Mouse (Mus musculus): ENCODE measurements around the gene Coro1b. TPM values are rescaled to one million over a fixed set of nuclear protein-coding genes. Genes with fewer than 3 reads are reported as not detected.

Gene Coro1b
- polyA plus RNA-seq, 1 experiment from 2014 or later = 114 TPM

- ATAC-seq (replicated peaks; ENCODE audit: insufficient number of reproducible peaks, insufficient read depth, low FRiP score, low read depth) = no peak
- Histone ChIP-seq H3K4me2 (no peak overlapping the region), H3K9me3 (replicated peaks) (no peaks in the 10 kb centered on the region), H3K4me1 (replicated peaks) (peaks cover 47% of the 10 kb centered on the region), H3K4me3 (no peak overlapping the region), H3K27ac (no peak overlapping the region), H3K36me3 (peaks cover 28% of the 10 kb centered on the region), H3K9ac (no peak overlapping the region), H3K27me3 (no peaks in the 10 kb centered on the region)
- WGBS = 85% methylated on average over 5 of the region's 5 CpGs
These were observed 3.5 kb downstream of the Coro1b start for GRCm38 (mm10) chr19:4151898-4152297.

DNA sequence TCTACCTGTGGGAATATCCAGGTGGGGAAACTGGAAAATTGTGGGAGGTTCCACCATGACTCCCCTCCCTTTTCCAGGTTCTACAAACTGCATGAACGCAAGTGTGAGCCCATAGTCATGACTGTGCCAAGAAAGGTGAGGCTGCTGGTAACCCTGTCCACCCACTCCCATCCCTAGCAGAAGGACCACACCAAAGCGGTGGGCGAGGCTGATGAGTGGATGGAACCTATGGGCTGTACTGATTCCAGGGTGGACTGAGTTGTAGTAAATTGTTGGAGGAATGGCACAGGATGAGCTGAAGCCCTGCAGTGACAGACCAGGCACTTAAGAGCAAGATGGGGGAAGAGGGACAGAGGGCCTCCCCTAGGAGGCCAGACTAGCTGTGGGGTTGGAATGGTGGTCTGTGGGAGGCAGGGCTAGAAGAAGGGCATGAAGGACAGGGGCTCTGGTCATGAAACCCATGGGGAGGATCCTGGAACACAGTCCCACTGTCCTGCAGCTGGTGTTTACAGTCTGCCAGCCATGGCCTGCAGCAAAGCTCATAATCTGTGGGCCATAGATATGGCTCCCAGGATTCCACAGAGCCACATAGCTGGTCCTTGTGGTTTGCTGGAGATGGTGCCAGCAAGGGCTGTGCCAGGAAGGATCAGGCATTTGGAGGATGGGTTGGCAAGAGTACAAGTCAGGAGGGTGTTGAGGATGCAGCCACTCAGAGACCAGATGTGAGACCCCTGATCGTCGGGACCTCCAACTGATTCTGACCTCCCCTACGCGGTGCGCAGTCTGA, 4.2 kb downstream of the Coro1b start:
- Histone ChIP-seq H3K4me2 (no peak overlapping the region), H3K4me1 (replicated peaks) (peaks cover 44% of the 10 kb centered on the region), H3K36me3 (peaks cover 35% of the 10 kb centered on the region), H3K9ac (no peak overlapping the region), H3K4me3 (no peak overlapping the region), H3K27me3 (no peaks in the 10 kb centered on the region), H3K9me3 (replicated peaks) (no peaks in the 10 kb centered on the region), H3K27ac (0 out of 2 replicates have a peak overlapping the region, but pooled peaks have one; percentile 17)
- 84% methylated on average over 8 of the region's 8 CpGs for WGBS
- ATAC-seq (replicated peaks; ENCODE audit: insufficient number of reproducible peaks, insufficient read depth, low FRiP score, low read depth) = no peak

DNA sequence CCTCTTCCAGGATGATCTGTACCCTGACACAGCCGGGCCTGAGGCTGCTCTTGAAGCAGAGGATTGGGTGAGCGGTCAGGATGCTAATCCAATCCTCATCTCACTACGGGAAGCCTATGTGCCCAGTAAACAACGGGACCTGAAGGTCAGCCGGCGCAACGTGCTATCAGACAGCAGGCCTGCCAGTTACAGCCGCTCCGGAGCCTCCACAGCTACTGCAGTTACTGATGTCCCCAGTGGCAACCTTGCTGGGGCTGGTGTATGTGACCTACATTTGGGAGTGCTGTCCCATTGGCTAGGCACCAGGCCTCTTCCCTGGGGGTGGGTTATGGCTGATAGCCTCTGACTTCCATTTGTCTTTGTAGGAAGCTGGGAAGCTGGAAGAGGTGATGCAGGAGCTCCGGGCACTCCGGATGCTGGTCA, 4.8 kb downstream of the Coro1b start, which contains the start of gene Ptprcap:
Ptprcap (plus strand) TSS at position 373 of the 423 bp plus-strand sequence.
- H3K27ac ChIP-seq = 0 out of 2 replicates have a peak within 1 kb of the TSS, but pooled peaks have one; percentile 17
- H3K9me3 ChIP-seq (replicated peaks) = no peaks in the 10 kb centered on the region
- peaks cover 39% of the 10 kb centered on the region for H3K4me1 ChIP-seq (replicated peaks)
- no peaks in the 10 kb centered on the region for H3K27me3 ChIP-seq
- 59% methylated on average over 11 of the region's 11 CpGs for WGBS
- H3K36me3 ChIP-seq = peaks cover 40% of the 10 kb centered on the region
- no peak within 1 kb of the TSS for H3K4me2 ChIP-seq
- no peak for ATAC-seq (replicated peaks; ENCODE audit: insufficient number of reproducible peaks, insufficient read depth, low FRiP score, low read depth)
- H3K4me3 ChIP-seq = no peak within 1 kb of the TSS
- H3K9ac ChIP-seq = no peak within 1 kb of the TSS

DNA sequence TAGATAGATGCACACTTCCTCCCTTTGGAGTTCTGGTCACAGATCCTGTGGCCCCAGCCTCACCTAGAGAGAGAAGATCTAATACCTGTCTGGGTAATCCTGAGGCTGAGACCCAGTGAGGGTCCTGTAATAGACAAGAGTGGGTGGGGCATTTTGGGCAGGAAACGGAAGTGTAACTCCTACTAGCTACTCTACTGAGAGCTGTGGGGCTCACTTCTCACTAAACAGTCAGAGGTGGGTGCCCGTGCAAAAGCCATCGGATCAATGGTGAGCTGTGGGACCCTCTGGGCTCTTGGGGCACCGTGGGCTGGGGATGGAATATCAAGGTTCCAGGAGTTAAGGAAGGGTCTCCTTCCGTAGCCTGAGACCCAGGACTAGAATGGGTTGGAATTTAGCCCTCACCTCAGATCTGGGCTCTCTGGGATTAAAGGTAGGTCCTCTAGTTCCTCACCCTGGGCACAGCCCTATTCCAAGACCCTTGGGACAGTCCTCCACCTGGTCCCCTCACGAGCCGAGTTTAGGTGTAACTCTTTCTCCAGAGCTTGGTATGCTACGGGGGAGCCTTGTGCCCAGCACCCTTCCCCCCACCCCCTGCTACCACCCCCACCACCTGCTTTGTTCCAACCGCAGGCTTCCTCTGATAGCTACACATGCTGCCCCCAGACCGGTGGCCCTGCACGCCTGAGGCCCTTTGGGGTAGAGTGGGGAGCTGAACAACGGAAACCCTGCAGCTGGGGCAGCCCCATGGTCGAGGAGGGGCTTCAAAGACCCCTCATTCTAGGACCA, 6.2 kb downstream of the Coro1b start:
- no peak overlapping the region for H3K9ac ChIP-seq
- H3K36me3 ChIP-seq = peaks cover 54% of the 10 kb centered on the region
- H3K9me3 ChIP-seq (replicated peaks) = no peaks in the 10 kb centered on the region
- no peaks in the 10 kb centered on the region for H3K27me3 ChIP-seq
- H3K27ac ChIP-seq = no peak overlapping the region
- H3K4me3 ChIP-seq = peak overlapping the region; percentile 17; the same call in 1 of the 2 replicates
- no peak for ATAC-seq (replicated peaks; ENCODE audit: insufficient number of reproducible peaks, insufficient read depth, low FRiP score, low read depth)
- H3K4me2 ChIP-seq = no peak overlapping the region; the same call in 1 of the 2 replicates
- peaks cover 31% of the 10 kb centered on the region for H3K4me1 ChIP-seq (replicated peaks)
- WGBS = 69% methylated on average over 13 of the region's 13 CpGs

- Histone ChIP-seq H3K4me3 (peak overlapping the region; percentile 17; the same call in 1 of the 2 replicates), H3K4me1 (replicated peaks) (peaks cover 22% of the 10 kb centered on the region), H3K9ac (no peak overlapping the region), H3K9me3 (replicated peaks) (no peaks in the 10 kb centered on the region), H3K27me3 (no peaks in the 10 kb centered on the region), H3K36me3 (peaks cover 54% of the 10 kb centered on the region), H3K27ac (no peak overlapping the region), H3K4me2 (no peak overlapping the region)
- WGBS = 70% methylated on average over 6 of the region's 6 CpGs
- no peak for ATAC-seq (replicated peaks; ENCODE audit: insufficient number of reproducible peaks, insufficient read depth, low FRiP score, low read depth)
These were observed 7.0 kb downstream of the Coro1b start for GRCm38 (mm10) chr19:4155223-4156072.

GRCm38 (mm10) chr19:4156073-4156579, 7.7 kb downstream of the Coro1b start:
- Histone ChIP-seq H3K4me3 (peak overlapping the region; percentile 17; the same call in 1 of the 2 replicates), H3K9me3 (replicated peaks) (no peaks in the 10 kb centered on the region), H3K4me1 (replicated peaks) (peaks cover 18% of the 10 kb centered on the region), H3K27ac (no peak overlapping the region), H3K9ac (no peak overlapping the region), H3K4me2 (no peak overlapping the region), H3K27me3 (no peaks in the 10 kb centered on the region), H3K36me3 (peaks cover 52% of the 10 kb centered on the region)
- ATAC-seq (replicated peaks; ENCODE audit: insufficient number of reproducible peaks, insufficient read depth, low FRiP score, low read depth) = no peak
- WGBS = 69% methylated on average over 20 of the region's 20 CpGs

DNA sequence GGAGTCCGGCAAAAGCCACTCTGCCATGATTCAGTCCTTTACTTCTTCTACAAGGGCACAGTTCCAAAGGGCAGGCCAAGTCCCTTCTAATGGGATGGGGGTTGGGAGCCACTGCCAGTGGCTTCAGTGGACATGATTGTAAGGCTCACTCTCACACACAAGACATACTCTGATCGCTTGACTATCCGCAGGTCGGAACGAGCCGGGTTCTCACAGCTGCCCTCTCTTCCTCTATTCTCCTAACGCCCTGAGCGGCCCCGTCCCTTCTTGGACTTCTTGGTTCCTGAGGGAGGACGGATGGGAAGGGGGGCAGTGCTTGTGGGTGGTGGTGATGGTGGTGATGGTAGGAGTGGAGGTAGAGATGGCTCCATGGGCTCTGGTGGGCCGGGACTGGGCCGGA, 8.4 kb downstream of the Coro1b start:
- H3K9ac ChIP-seq = no peak overlapping the region
- H3K27me3 ChIP-seq = no peaks in the 10 kb centered on the region
- no peaks in the 10 kb centered on the region for H3K9me3 ChIP-seq (replicated peaks)
- WGBS = 89% methylated on average over 12 of the region's 12 CpGs
- H3K36me3 ChIP-seq = peaks cover 55% of the 10 kb centered on the region
- H3K4me1 ChIP-seq (replicated peaks) = peaks cover 14% of the 10 kb centered on the region
- ATAC-seq (replicated peaks; ENCODE audit: insufficient number of reproducible peaks, insufficient read depth, low FRiP score, low read depth) = no peak
- no peak overlapping the region for H3K27ac ChIP-seq
- no peak overlapping the region for H3K4me2 ChIP-seq
- no peak overlapping the region for H3K4me3 ChIP-seq

GRCm38 (mm10) chr19:4159049-4159448, 10.6 kb downstream of the Coro1b start:
- Histone ChIP-seq H3K4me3 (no peak overlapping the region), H3K9me3 (replicated peaks) (no peaks in the 10 kb centered on the region), H3K27me3 (no peaks in the 10 kb centered on the region), H3K36me3 (peaks cover 48% of the 10 kb centered on the region), H3K4me2 (no peak overlapping the region), H3K27ac (no peak overlapping the region), H3K4me1 (replicated peaks) (peaks cover 15% of the 10 kb centered on the region), H3K9ac (no peak overlapping the region)
- no peak for ATAC-seq (replicated peaks; ENCODE audit: insufficient number of reproducible peaks, insufficient read depth, low FRiP score, low read depth)
- WGBS = 95% methylated on average over 8 of the region's 8 CpGs

DNA sequence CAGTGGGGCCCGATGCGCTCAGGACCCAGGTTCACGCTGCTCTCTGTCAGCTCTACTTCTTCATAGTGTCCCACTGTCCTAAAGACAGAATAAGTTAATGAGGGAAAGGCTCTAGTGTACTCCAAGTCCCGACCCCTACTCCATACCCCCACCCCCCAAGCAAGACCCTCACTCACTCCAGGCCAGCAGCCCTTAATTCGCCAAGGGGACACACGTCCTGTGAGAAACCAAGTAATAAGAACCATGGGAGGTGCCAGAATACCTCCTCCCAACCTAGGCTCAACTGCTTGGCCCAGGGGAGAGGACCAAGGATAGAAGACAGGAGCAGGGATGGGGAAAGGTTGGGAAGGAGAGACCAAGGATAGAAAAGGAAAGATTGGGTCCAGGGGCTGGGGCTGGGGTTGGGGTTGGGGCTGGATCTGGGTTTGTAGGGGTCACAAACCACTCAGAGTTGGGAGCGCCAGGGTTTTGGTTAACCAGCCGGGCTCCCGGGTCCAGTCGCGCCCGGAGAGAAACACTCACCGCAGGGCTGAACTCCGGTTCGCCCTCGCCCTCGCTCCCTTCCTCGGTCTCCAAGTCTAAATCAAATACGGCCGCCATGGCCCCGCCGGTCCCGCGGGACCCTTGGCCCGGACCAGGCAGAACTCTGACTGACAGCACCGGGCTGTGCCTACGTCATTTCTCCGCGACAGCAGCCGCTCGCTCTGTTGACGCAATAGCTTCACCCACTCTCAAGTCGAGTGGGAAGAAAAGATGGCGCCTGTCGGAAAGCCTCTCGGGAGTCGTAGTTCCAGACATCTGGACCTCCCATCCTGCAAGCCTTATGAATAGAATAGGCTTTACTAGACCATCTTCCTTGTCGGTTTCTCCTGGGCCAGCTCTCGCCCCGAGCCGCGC, 14.5 kb downstream of the Coro1b start, which contains the start of gene Rps6kb2:
Rps6kb2 (minus strand) TSS at position 709 of the 897 bp plus-strand sequence.
- Histone ChIP-seq H3K27me3 (no peaks in the 10 kb centered on the region), H3K9me3 (replicated peaks) (no peaks in the 10 kb centered on the region), H3K9ac (peak within 1 kb of the TSS; percentile 83), H3K4me2 (peak within 1 kb of the TSS; percentile 90), H3K4me3 (peak within 1 kb of the TSS; percentile 75), H3K36me3 (peaks cover 32% of the 10 kb centered on the region), H3K27ac (peak within 1 kb of the TSS; percentile 27), H3K4me1 (replicated peaks) (peaks cover 32% of the 10 kb centered on the region)
- WGBS = 7% methylated on average over 42 of the region's 42 CpGs
- peak; percentile 78 for ATAC-seq (replicated peaks; ENCODE audit: insufficient number of reproducible peaks, insufficient read depth, low FRiP score, low read depth)

DNA sequence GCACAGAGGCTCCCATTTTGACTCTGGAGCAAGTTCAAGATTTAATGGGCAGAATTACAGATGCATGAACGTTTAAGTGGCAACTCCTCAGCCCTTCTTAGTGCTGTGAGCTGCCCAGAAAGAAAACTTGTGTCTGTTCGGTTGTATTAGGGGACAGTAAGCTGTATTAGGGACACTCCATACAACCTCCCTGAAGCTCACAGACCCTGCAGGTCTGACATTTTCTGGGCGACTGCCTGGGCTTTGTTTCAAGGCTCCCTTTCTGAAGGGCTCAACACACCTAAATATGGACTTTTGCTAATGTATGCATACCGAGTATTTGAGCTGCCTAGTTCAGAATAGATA, 15.1 kb downstream of the Coro1b start:
- ATAC-seq (replicated peaks; ENCODE audit: insufficient number of reproducible peaks, insufficient read depth, low FRiP score, low read depth) = no peak
- Histone ChIP-seq H3K27ac (peak overlapping the region; percentile 27), H3K4me1 (replicated peaks) (peaks cover 32% of the 10 kb centered on the region), H3K36me3 (peaks cover 26% of the 10 kb centered on the region), H3K27me3 (no peaks in the 10 kb centered on the region), H3K4me2 (peak overlapping the region; percentile 90), H3K9ac (peak overlapping the region; percentile 83; the same call in 1 of the 2 replicates), H3K4me3 (peak overlapping the region; percentile 75), H3K9me3 (replicated peaks) (no peaks in the 10 kb centered on the region)
- 35% methylated on average over 4 of the region's 4 CpGs for WGBS
